Mouse (Mus musculus) MEL (cell line): ENCODE measurements around the gene Pip5kl1.

Experiments used
- EP300 ChIP-seq, 2 experiments: IDR thresholded peaks; 2 replicates each; pipeline ENCODE4 v1.6.1; 2011; ENCODE audit warnings: improper control_type of control experiment in 2 of 2, low read length in 2 of 2, low read depth in 1 of 2, mild to moderate bottlenecking in 1 of 2
- NRF1 ChIP-seq: IDR thresholded peaks from 2 replicates; pipeline ENCODE4 v1.6.1; 2014; ENCODE audit warnings: low read depth, mild to moderate bottlenecking, inconsistent platforms, low read length, improper control_type of control experiment, moderate library complexity; ENCODE audit not compliant: poor library complexity, insufficient read depth, severe bottlenecking
- POLR2AphosphoS2 ChIP-seq: IDR thresholded peaks from 2 replicates; pipeline ENCODE4 v1.6.1; 2011; ENCODE audit warnings: low read length, improper control_type of control experiment

DNA sequence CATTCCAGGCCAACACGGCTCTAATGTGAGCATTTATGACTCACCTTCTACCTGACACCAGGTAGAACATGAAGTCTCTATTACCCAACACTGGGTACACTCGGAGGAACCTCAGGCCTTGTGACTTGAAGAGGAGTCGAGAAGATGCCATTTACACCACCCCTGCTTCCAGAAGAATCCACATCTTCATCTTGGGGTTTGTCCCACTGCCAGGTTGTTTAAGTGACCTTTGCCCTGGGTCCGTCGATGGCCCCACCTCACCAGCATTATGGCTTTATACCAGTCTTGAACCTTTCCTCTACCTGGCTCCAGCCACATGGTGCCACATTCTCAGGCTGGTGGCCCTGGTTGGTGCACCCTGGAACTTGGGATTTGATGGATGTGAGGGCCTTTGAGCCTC lies 22.7 kb downstream of the Pip5kl1 start:
- no peak for TF ChIP-seq NRF1
- no peak for TF ChIP-seq EP300 (IDR thresholded peaks at IDR 0.05; ENCODE audit: low read depth in 1 of 2, low read length in 2 of 2)
- TF ChIP-seq POLR2AphosphoS2, result no peak
